Mouse (Mus musculus): ENCODE data around the gene Hils1. TPM values are rescaled to one million over a fixed set of nuclear protein-coding genes. Genes with fewer than 3 reads are reported as not detected.

Gene Hils1
- polyA plus RNA-seq, 1 experiment = not detected

DNA sequence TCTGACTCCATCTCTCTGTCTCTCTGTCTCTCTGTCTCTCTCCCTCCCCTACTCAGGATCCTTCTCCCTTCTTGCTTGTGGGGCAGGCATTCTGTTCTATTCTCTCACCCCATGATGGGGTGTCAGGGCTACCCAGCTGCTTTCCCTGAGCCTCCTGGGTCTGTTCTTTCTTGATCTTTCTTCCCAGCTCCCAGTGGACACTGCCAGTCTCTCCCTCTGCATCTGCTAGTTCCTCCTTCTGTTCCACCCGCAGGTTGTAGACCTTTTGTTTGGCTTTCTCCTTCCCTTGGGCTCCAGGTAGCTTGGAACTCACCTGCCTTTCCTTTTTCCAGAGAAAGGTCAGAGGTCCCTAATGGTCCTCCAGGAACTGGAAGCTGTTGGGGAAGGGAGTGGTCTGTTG is 44.0 kb downstream of the Hils1 start:
- WGBS = 50% methylated on average over 1 of the region's 1 CpGs
- H3K4me3 ChIP-seq (replicated peaks; ENCODE audit: extremely low read depth, low read depth, low read length) = no peak overlapping the region
- H3K4me1 ChIP-seq (ENCODE audit: control insufficient read depth, insufficient read depth, low read length) = peaks cover 9% of the 10 kb centered on the region
- DNase-seq = no peak
- TF ChIP-seq CTCF (IDR thresholded peaks at IDR 0.05; ENCODE audit: insufficient read depth, low read length) (no peak), POLR2A (IDR thresholded peaks at IDR 0.05; ENCODE audit: borderline replicate concordance, extremely low read depth, low read depth, low read length) (no peak)

DNA sequence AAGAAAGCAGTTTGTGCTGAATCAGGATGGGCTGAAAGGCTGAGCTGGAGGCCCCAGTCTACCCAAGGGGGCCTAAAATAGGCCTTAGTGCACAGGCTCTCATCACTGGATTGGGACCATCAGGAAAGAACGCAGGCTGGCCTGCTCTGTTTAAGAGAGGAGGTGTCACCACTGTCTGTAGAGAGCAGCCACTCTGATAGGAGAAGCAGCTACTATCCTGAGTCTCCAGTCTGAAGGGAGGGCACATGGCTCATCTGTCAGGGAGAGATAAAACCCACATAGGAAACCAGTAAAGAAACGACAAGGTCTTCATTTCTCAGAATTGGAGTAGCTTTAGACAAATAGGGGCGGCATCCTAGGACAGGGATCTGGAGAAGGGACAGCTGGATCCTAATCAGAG is 44.7 kb downstream of the Hils1 start:
- peaks cover 4% of the 10 kb centered on the region for H3K4me1 ChIP-seq (ENCODE audit: control insufficient read depth, insufficient read depth, low read length)
- WGBS = 43% methylated on average over 3 of the region's 3 CpGs
- no peak for TF ChIP-seq CTCF (IDR thresholded peaks at IDR 0.05; ENCODE audit: insufficient read depth, low read length)
- no peak for TF ChIP-seq POLR2A (IDR thresholded peaks at IDR 0.05; ENCODE audit: borderline replicate concordance, extremely low read depth, low read depth, low read length)
- H3K4me3 ChIP-seq (replicated peaks; ENCODE audit: extremely low read depth, low read depth, low read length) = no peak overlapping the region
- DNase-seq = no peak

- TF ChIP-seq CTCF (IDR thresholded peaks at IDR 0.05; ENCODE audit: insufficient read depth, low read length) (no peak), POLR2A (IDR thresholded peaks at IDR 0.05; ENCODE audit: borderline replicate concordance, extremely low read depth, low read depth, low read length) (no peak)
- no peak overlapping the region for H3K4me3 ChIP-seq (replicated peaks; ENCODE audit: extremely low read depth, low read depth, low read length)
- DNase-seq = no peak
- 54% methylated on average over 3 of the region's 3 CpGs for WGBS
- H3K4me1 ChIP-seq (ENCODE audit: control insufficient read depth, insufficient read depth, low read length) = peaks cover 4% of the 10 kb centered on the region
Measured at GRCm38 (mm10) chr11:95012487-95012886, 45.1 kb downstream of the Hils1 start.

DNA sequence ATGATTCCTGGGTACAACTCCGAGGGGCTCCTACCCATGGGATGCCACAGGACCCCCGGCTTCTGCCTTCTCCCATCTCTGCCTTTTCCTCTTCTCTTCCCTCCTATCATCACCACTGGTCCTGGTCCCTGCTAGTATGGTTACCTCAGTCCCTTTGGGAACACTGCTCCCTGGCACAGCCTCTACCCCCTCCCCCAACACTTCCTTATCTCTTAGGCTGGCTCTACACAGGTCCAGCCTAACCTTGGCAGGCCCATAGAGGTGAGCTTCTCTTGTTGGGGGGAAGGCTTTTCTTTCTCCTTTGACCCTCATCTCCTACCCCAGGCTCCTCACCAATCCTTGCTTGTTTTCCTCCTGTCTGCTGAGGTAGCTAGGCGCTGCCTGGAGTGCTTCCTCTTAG is 48.1 kb downstream of the Hils1 start:
- no peaks in the 10 kb centered on the region for H3K4me1 ChIP-seq (ENCODE audit: control insufficient read depth, insufficient read depth, low read length)
- H3K4me3 ChIP-seq (replicated peaks; ENCODE audit: extremely low read depth, low read depth, low read length) = no peak overlapping the region
- no peak for TF ChIP-seq CTCF (IDR thresholded peaks at IDR 0.05; ENCODE audit: insufficient read depth, low read length)
- TF ChIP-seq POLR2A (IDR thresholded peaks at IDR 0.05; ENCODE audit: borderline replicate concordance, extremely low read depth, low read depth, low read length) = no peak
- DNase-seq = no peak
- 71% methylated on average over 3 of the region's 3 CpGs for WGBS

Other genes starting within 250 kb of the Hils1 start
- 0.15 TPM in 2 replicates for gene Cdc34b, start 225.8 kb upstream of the Hils1 start, polyA plus RNA-seq (2012; rRNA removed)
- gene Tmem92, start 184.9 kb upstream of the Hils1 start, polyA plus RNA-seq (2012; rRNA removed) = not detected in 2 replicates
- gene Col1a1, start 31.4 kb upstream of the Hils1 start, polyA plus RNA-seq (2012; rRNA removed) = 108 and 115 TPM in 2 replicates
- gene Sgca, start 8.7 kb downstream of the Hils1 start, polyA plus RNA-seq (2012; rRNA removed) = 19.9 and 54.4 TPM in 2 replicates
- gene Ppp1r9b, start 23.4 kb downstream of the Hils1 start, polyA plus RNA-seq (2012; rRNA removed) = 58.7 and 67.7 TPM in 2 replicates
- gene Samd14, start 42.3 kb downstream of the Hils1 start, polyA plus RNA-seq (2012; rRNA removed) = 5.9 and 7.0 TPM in 2 replicates
- 53.0 and 67.3 TPM in 2 replicates for gene Pdk2, start 73.8 kb downstream of the Hils1 start, polyA plus RNA-seq (2012; rRNA removed)
- gene Itga3, start 109.2 kb downstream of the Hils1 start, polyA plus RNA-seq (2012; rRNA removed) = 181 and 187 TPM in 2 replicates
- gene Dlx3, start 152.5 kb downstream of the Hils1 start, polyA plus RNA-seq (2012; rRNA removed) = 0.05 and 2.0 TPM in 2 replicates
- gene Dlx4, start 178.7 kb downstream of the Hils1 start, polyA plus RNA-seq (2012; rRNA removed) = 0.20 and 0.50 TPM in 2 replicates